Mouse (Mus musculus) common myeloid progenitor, adult 5-6 weeks (primary cell): ENCODE results near the gene Astn1. TPM values are rescaled to one million over a fixed set of nuclear protein-coding genes. Genes with fewer than 3 reads are reported as not detected.

ENCODE experiments used
- ATAC-seq: replicated peaks from 2 replicates; pipeline ENCODE4 v1.8.0; 2016; ENCODE audit warnings: low read depth, mild to moderate bottlenecking, moderate TSS enrichment, inconsistent platforms; ENCODE audit not compliant: poor library complexity, severe bottlenecking
- total RNA-seq: library from RNA; stranded (forward); fragments of 200-1000, 187-1606 nt; gene quantifications from 2 replicates; pipeline ENCODE4 v1.2.3, GENCODE M21; 2017

The Astn1 gene
- total RNA-seq, 1 experiment from 2014 or later = not detected

- no peak for ATAC-seq
Observed at GRCm38 (mm10) chr1:158408124-158408523, 46.1 kb downstream of the Astn1 start.

GRCm38 (mm10) chr1:158411146-158411545, 49.1 kb downstream of the Astn1 start:
- ATAC-seq = no peak

- ATAC-seq = no peak
Observed at GRCm38 (mm10) chr1:158414198-158414597, 52.1 kb downstream of the Astn1 start.

- no peak for ATAC-seq
Observed at GRCm38 (mm10) chr1:158421451-158421850, 59.4 kb downstream of the Astn1 start.

- ATAC-seq = no peak
Observed at GRCm38 (mm10) chr1:158422739-158423138, 60.7 kb downstream of the Astn1 start.

GRCm38 (mm10) chr1:158446071-158446470, 84.0 kb downstream of the Astn1 start:
- no peak for ATAC-seq

GRCm38 (mm10) chr1:158447956-158448355, 85.9 kb downstream of the Astn1 start:
- ATAC-seq = no peak

- no peak for ATAC-seq
Observed at GRCm38 (mm10) chr1:158452675-158453074, 90.6 kb downstream of the Astn1 start.

- ATAC-seq = no peak
Observed at GRCm38 (mm10) chr1:158453587-158453986, 91.5 kb downstream of the Astn1 start.

GRCm38 (mm10) chr1:158463975-158464374, 101.9 kb downstream of the Astn1 start:
- ATAC-seq = no peak

- ATAC-seq = no peak
Observed at GRCm38 (mm10) chr1:158465286-158465685, 103.2 kb downstream of the Astn1 start.

GRCm38 (mm10) chr1:158477841-158478240, 115.8 kb downstream of the Astn1 start:
- ATAC-seq = no peak

- ATAC-seq = no peak
Observed at GRCm38 (mm10) chr1:158480285-158480684, 118.2 kb downstream of the Astn1 start.

- no peak for ATAC-seq
Observed at GRCm38 (mm10) chr1:158483733-158484132, 121.7 kb downstream of the Astn1 start.

- no peak for ATAC-seq
Observed at GRCm38 (mm10) chr1:158489521-158490021, 127.5 kb downstream of the Astn1 start.

GRCm38 (mm10) chr1:158490175-158490574, 128.1 kb downstream of the Astn1 start:
- ATAC-seq = no peak

GRCm38 (mm10) chr1:158493289-158493688, 131.2 kb downstream of the Astn1 start:
- ATAC-seq = no peak

- ATAC-seq = no peak
Observed at GRCm38 (mm10) chr1:158500140-158500539, 138.1 kb downstream of the Astn1 start.

GRCm38 (mm10) chr1:158501019-158501418, 138.9 kb downstream of the Astn1 start:
- no peak for ATAC-seq

- ATAC-seq = no peak
Observed at GRCm38 (mm10) chr1:158507610-158508009, 145.5 kb downstream of the Astn1 start.

- no peak for ATAC-seq
Observed at GRCm38 (mm10) chr1:158509112-158509855, 147.2 kb downstream of the Astn1 start.
